Mouse (Mus musculus) right cerebral cortex, postnatal 4 days (tissue): ENCODE measurements around the gene Sptlc3.
A peak's percentile ranks its signal among the peaks of the same experiment; 100 is the strongest.

Source experiments
- DNase-seq: peaks from one replicate; pipeline ENCODE4 v3.0.0-alpha.2; 2022

The Sptlc3 gene

DNA sequence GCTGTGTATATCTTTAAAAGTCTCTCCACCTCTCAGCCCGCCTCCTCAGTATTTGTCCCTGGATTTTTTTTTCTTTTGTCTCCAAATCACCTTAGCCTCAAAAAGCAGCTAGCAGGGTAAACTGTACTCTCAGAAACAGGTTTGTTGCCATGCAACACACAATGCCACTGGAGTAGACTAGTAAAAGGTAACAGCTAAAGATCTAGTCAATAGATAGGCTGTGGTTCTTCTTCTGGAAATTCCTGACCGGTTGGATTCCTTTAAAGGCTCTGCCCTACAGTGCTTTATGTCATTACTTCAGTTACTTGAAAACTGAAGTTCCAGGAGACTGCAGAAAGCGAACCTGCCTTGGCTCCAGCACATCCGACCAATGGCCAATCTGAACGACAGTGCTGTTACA, at the start of gene Sptlc3:
Gene Sptlc3, plus strand, starts transcription at position 78 of the 400 bp plus-strand sequence.
- DNase-seq: no peak

DNA sequence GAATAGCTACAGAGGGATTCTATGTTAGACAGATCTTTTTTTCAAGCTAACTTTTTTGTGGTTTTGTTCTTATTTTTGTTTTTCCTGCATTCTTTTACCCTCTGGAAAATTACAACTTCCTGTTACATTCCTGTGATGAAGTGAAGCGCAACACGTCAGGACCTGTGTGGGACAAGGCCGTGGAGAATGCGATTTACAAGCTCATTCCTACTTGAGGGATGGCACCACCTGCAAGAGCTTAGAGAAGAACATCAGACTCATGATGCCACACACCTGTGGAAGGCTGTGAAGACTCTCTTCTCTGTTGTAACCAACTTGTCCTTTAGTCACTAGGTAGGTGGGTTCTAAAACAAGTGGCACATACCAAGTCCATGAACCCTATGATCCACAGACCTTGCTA, 26.0 kb upstream of the Sptlc3 start:
- no peak for DNase-seq

DNA sequence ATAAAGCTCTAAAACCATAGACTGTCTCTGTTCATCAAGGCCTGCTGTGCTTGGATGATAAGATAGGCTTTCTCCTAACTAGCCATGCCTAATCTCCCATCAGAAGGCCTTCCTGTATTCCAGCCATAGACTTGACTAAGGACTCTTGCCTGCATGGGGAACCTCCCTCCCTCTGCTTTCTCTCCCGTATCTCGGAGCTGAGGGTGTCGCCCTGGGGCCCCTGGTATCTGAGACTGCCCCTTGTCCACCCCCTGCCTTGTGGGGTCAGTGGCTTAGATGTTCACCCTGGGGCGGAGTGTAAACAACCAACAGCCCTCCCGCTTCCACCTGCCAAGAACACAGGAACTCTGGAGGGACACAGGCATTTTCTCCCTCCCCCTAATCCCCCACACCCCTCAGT, 5.0 kb upstream of the Sptlc3 start:
- DNase-seq: no peak

DNA sequence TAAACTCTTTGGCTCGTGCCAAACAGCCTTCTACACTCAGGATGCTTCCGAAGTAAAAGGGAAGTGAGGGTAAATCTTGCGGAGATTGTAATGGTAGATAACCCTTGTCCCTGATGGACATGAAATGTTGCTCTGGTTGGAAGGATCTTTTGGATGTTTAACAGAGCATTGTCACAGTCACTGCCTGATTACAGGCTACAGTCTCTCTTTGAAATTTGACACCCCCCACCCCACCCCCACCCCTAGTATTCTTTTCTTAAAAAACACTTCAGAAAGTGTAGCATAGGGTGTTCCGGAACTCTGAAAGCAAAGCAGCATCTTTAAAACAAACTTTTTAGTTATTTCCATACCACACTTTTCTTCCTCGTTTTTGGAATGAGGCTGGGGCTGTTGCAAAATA, 916 bp downstream of the Sptlc3 start:
- no peak for DNase-seq

DNA sequence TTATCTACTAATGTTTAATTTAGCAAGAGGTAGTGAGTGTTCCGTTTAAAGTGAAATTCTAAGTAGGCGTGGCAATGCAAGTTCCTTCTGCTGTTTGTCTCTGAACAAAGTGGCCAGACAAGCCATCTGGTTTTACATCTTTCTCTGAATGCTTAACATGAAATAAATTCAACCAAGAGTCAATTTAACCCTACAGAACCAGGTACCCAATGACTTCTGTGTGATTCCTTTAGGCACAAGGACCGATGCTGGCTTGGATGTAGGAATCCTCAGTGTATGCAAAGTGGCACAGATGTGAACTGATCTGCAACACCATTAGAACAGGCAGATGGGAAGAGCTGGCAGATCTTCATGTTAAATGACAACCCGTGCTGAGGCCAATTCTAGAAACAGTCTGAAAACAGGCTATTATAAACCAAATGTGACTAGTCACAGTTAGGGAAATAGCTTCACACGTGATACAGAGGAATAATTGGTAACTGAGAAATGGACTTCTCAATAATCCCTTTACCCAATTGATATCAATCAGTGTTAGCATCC, 68.3 kb downstream of the Sptlc3 start:
- DNase-seq: no peak

DNA sequence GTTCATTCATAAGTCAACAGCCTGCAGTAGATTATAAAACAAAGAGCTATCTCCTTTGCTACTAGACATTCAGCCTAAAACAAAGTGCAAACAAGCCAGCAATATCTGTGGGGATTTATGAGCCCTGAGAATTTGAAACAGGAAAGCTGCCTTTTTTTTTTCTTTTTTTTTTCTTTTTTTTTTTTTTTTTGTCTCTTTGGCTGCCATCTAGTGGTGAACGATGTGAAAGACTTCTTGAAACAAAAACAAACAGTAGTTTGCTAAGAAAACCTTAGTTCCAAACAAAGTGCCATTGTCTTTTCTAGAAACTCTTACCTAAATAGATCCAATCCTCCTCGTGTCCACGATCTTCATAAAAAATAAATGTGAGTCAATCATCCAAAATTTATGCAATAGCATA, 85.6 kb downstream of the Sptlc3 start:
- no peak for DNase-seq

DNA sequence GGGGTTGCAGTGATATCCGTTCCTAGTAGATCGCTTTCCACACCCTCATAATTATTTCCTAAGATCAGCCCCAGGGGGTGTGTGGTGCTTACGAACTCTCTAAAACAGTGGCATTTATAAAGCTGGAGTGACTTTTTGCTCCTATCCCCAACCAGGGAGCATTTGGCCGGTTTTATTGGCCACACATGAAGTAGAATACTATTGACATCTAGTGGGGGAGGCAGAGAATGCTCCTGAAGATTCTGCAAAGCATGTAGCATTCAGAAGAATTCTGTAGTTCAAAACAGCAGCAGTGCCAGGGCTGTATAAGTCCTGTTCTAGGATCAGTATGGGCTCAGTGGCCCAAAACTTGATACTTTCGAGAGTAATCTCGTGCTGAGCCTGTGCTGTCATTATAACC, 89.1 kb downstream of the Sptlc3 start:
- DNase-seq: peak; percentile 7

DNA sequence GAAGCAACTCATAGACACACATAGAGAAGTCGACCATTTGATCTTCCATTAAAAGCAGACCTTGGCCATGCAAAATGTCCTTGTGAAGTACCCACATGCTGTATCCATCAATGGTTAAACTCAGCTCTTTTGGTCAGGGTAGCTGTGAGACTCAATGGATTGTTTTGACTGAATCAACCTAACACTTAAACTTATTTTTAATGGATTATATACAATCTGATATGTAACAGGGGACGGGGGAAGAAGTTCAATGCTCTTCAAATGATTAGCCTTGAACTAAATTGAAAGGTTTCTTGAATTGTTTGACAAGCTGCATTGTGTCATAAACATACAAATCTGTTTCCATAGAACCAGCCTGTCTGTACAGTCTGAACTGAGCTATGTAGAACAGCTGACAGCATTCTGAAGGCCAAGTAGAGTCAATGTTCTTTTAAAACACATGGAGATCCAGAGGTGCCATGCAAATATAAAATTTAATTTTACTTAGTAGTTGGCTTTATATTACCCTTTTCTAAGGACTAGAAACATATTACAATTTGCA, 94.0 kb downstream of the Sptlc3 start:
- no peak for DNase-seq

DNA sequence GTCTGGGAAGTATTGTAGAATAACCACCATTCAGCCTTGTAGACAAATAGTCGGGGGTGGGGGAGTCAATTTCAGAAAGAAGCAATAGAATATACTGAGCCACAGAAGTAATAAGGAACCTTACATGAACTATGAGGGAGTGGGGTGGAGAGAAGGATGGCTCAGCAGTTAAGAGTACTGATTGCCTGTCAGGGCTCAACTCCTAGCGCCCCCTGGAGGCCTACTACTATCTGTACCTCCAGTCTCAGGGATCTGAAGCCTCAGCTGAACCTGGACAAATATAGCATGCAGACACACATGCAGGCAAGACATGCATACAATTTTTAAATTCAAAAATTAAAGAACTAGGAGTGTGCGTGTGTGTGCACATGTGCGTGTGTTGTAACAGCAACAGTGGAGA, 96.2 kb downstream of the Sptlc3 start:
- DNase-seq: peak; percentile 72

DNA sequence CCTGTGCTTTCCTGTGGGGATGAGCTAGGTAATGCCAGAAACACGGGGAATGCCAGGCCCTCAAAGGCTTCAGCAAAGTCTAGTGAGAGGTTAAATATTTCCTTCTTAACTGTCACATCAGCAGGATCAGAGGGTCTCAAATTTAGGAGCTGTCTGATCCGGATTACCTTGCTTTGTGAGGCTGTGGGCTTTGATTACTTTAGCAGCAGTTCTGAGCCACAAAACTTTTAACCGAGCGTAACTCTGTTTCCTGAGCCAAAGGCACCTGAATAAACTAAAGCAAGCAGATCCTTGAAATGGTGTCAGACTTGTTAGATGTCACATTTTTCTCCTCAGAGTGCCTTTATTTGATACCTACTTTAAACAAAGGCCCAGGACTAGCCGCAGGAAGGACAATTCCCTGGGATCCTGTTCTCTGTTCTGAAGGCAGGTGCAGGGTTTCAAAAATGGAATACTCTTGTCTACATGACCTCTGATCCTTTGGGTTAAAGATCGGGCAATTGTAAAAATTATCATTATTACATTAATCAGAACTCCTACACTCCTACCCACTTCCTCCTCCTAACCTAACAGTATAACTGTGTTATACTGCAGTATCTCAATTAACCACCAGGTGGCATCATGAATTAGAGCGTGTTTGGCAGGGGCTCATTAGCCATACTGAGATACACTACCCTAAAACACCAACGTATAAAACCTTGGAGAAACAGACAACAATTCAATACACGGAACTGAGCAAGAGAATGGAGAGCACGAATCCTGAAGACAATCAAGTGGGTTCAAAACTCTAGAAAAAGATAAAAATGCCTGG, 97.4 kb downstream of the Sptlc3 start:
- no peak for DNase-seq

DNA sequence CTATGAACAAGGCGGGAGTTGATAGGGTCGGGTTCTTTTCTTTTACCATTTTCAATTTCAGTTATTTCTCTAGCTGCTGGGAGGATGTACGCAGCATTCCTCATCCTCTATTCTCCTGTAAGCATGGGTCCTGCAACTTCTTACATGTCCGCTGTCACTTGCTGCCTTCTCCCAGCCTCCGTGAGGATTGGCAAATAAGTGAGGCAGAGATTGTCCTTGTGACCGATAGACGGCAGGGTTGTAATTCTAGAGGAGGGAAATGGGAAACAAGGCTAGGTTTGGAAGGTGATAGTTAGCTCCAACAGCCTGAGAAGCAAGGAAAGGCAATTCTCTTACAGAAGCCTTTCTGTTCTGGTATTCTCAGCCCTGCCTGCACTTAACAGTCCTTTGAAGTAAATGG, 98.4 kb downstream of the Sptlc3 start:
- DNase-seq: no peak

DNA sequence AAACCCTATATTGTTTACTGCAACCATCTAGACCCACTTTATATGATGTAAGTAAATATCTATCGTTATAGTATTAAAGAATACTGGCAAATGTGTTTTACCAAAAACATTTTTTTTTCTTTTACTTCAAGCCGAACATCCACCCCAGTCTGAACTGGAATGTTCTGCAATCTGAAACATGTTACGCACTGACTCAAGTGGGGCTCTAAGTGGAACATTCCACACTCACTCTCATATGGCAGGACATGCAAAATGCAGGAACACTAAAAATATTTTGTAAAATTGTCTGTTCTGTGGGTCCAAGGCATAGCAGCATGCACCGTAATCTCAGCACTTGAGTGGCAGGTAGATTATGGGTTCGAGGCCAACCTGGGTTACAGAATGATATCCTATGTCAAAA, 103.5 kb downstream of the Sptlc3 start:
- DNase-seq: no peak

DNA sequence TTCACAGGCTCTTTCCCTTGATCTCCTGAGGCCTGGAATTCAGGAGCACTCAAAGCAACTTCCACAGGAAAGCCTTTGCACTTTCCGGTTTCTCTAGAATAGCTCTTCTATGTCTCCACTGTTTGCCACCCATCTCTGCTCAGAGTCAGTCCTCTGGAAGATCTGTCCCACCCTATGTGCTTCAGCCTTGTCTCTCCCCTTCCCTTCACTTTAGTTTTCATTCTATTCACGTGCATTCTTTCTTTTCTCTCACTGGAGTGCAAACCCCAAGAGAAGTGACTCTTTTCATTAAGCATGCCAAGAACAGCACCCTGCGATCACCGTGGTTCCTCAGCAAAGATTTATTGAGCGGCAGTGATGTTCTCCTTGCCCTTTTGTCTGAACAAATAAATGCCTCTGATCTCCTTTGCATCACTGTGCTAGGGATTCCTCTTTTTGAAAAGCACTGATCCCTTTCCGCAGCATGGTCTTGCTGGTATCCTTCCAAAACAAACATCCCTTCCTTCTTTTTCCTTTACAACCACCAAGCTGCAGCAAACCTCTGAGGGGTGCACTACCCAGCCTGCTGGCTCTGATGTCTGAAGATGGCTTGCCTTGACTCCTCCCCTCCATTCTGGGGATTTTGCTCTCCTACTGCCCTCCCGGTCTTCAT, 108.0 kb downstream of the Sptlc3 start:
- DNase-seq: no peak

DNA sequence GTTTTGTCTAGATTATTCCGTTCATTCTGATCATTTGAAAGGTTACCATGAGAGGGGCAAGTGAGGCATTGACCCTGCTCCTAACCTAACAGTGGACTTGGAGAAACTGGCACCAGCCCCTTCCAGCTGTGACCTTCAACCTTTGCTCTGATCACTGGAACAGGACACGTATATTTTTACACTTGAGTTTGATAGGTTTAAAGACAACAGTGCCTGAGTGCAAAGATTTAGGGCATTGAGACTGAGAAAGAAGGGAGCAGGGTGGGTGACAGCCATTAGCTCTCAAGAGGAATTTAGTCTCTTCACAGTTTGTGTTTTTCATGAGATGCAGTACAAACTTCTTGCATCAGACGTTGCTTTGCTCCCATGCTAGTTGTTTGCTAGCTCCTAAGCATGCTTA, 114.5 kb downstream of the Sptlc3 start:
- no peak for DNase-seq

DNA sequence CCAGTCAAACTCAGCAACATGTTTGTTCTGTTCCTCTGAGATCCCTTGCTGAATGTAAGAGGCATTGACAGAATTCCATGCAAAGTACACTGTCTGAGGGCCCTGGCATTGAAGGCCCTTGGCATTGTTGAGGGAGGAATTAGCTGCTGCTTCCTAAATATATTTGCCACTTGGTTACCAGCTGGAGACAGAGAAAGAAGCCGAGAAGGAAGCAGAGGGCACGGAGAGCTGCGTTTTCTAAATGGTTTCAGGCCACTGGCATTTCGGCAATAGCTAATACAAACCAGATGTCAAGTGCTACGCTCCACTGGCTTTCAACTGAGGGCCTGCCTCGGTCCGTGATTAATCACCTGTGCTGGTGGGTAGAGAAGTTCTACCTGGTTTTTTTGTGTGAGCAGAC, 115.1 kb downstream of the Sptlc3 start:
- no peak for DNase-seq

DNA sequence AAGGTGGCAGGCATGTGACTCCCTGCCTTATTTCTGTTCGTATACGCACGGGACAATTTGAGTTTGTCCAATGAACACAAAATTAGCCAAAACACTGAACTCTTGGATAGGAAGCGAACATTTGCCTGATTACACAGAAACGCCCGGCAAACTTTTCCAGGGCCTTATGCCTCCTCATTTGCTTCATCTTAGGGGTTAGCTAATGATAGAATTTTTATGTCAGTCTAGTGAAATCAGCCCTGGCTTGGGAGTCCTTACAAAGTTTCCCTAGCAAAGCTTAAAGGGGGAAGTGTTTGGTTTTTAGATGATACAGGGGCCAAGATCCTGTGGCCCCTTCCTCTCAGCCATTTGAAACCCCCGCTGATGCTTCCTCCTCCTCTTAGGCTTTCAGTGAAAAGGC, 115.5 kb downstream of the Sptlc3 start:
- DNase-seq: no peak

DNA sequence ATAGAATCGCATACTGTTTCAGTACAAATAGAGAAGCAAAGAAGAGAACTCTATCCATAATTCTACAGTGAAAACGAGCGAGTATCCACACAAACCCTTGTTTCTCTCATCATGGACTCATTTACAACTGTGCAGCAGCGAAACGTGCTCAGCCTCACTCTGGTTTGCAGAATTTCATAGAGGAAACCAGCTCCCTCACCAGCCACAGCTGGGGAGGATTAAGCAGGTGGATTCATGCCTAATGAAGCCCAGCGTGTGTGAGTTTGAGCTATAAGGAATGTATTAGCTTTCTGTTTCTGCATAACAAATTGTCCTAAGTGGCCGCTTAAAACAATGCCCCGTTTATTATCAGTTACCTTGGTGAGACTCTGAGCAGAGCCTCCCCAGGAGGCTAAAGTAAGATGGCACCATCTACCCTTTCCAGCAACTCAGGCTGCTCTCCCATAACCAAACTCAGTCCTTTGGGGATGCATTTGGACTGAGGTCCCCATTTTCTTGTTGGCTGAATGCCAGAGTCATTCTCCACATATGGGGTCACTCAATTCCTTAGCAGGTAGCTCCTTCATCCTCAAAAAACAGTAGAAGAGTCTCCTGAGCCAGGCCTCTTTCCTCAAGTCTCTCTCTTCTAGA, 116.1 kb downstream of the Sptlc3 start:
- no peak for DNase-seq

DNA sequence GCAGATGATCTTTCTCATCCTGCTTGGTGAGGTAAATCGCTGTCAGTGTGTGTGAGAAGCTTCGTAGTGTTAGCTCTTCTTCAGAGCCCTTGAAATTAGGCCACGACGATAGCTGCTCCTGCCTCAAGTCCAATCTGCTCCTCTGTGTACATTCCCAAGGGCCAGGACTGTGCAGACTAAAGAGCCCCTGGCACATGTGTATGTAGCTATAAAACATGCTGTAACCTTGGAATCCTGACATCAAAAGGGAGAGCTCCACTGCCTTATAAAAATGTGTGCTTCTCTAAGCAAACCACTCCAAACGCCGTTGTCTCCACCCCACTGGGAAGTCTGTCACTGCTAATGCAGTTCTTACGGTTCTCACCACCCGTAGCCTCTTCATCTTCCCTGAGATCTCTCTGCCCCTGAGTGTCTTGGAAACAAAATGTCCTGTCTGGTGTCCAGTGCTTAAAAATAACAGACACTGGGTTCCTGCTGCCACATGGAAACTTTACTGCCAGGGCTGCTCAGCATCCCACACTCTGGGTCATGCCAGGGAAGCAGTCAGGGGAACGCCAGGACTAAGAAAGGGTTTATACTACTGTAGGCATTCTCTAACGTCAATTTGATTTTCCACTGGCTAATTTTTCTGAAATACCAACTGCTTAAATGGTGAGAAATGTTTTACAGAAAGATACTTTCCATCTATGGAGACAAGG, 118.8 kb downstream of the Sptlc3 start:
- DNase-seq: no peak

DNA sequence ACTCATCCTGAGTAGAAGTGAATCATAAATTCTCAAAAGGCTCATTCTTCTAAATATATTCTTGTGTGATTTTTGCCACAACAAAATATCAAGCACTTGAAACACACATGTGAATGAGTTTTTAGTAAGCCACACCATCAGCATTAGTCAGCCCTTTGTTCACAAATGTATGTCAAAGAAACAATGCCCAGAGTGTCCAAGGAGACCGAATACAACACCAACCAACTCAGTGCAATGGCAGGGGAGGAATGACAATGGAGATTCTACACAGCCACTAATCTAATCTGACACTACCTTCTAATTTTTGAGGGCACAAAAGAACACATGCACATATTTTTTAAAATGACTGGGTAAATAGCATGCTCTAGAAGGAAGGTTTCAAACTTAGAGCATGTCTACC, 132.8 kb downstream of the Sptlc3 start:
- DNase-seq: no peak

DNA sequence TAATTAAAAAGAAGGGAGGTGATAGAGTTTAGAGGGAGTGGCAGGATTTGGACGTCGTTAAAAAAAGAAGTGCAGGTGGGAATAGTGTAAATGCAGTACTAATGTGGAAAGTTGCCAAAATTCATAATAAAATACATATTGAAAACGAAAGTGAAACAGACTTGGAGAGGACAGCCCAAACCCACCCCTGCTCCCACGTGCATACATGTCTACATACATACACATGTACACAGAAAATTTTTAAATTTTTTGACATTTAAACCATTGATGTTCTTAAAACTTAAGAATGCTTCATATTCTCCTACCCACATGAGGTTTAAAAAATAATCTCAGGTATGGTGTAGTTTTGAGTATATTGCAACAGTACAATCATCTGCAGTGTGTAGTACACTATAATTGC, 135.0 kb downstream of the Sptlc3 start:
- DNase-seq: no peak

DNA sequence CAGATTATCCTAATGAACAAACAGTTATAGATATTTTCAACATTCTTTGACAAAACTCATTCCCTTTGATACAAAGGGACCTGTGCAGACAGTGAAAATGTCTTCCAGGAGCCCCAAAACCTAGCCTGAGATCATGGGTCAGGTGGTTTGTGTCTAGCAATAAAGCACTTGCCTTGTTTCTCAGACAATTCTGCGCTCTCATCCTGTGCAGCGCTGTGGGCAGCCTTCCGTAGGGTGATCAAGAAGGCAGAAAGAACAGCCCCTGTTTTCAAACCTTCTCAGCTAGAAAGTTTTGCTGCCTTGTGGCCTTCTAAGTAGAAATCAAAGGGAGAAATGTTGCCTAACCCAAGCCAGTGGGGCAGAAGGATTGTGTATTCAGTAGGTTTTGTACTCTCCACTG, 135.9 kb downstream of the Sptlc3 start:
- no peak for DNase-seq

DNA sequence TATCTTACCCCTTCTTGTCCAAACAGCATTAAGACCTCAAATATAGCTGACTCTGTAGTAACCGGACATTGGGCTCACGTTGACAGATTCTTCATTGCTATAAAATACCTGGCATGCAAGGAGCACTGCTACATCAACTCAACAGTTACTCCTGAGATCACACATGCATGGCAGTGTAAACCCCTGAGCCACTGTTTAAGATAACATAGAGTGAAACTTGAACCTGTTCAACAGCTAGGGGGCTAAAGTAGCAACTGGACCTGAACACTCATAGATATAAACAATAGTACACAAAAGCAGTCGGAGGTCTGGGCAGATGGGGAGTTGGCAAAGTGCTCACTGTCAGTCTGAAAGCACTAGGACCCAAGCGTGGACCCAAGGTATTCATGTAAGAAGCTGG, 140.8 kb downstream of the Sptlc3 start:
- no peak for DNase-seq

DNA sequence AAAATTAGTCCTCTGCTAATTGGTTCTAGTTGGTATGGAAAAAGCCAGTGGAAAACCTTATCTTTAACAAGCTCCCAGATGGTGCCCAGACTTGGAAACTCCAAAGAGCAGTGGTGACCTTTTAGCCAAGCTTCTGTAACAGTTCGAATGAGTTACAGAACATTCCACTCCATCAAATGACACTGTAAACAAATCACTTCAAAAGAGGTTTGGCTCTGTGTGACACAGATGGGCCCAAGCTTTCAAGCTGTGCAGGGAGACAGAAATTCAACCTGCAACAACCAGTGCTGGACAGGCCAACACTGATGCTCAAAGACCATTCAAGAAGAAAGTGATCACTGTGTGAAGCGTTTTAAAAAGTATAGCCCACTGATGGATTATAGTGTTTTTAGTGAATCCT, 144.1 kb downstream of the Sptlc3 start:
- no peak for DNase-seq
